Mouse (Mus musculus) megakaryocyte progenitor cell, adult 5-6 weeks (primary cell): ENCODE data around the gene Rsph3a. TPM values are rescaled to one million over a fixed set of nuclear protein-coding genes. Genes with fewer than 3 reads are reported as not detected.

Experiments
- ATAC-seq: replicated peaks from 2 replicates; pipeline ENCODE4 v1.8.0; 2016; ENCODE audit warnings: mild to moderate bottlenecking, moderate TSS enrichment, inconsistent platforms; ENCODE audit not compliant: poor library complexity
- total RNA-seq, 2 experiments: library from RNA; stranded (forward) in 1 of 2; stranded (reverse) in 1 of 2; fragments of 157-497, 149-512 nt in 1 of 2; fragments of 200-1000 nt in 1 of 2; gene quantifications; 2 replicates each; pipeline versions ENCODE4 v1.2.3 to v1.2.4; 2015 to 2017

The Rsph3a gene
- total RNA-seq, 2 experiments from 2014 or later = 31.1 to 46.8 TPM

DNA sequence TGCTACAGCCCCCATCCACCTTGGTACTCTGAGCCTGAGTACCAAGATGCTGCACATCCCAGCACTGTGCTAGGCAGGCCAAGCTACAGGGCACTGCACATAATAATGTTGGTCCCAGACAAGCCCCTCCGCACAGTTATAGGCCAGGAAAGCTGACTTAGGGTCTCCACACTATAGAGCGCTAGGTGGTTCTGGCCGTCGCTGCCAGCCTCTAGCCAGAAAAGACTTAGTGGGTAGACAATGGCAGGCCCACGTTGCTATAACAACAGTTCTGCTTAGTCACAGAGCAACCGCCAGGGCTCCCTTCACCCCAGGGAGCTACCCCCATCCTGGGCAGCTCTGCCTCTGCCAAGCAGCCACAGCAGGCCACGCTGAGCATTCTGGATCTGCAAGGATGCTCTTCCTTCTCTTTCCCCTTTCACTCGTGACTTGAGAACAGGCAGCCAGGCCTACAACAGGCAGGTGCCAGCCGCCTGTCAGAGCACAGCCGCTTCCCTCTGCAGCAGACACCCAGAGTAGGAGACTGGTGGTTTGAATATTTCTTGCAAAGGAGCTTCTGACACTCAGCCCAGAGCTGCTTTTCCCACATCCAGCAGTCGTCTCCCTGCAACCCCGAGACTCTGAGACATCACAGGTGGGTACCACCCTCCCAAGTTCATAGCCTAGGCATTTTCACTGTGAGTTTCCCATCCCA is 82.2 kb downstream of the Rsph3a start:
- ATAC-seq = peak; percentile 75

Other genes with a start within 250 kb of the Rsph3a start
- 0.12 TPM in 1 of 2 replicates, not detected in the other for gene Fndc1, start 118.3 kb upstream of the Rsph3a start, total RNA-seq (2015)
- gene Fndc1, start 118.3 kb upstream of the Rsph3a start, total RNA-seq (2017) = not detected in 2 replicates
- gene Tagap, start 19.6 kb upstream of the Rsph3a start, total RNA-seq (2015) = 24.1 and 30.4 TPM in 2 replicates
- gene Tagap, start 19.6 kb upstream of the Rsph3a start, total RNA-seq (2017) = 16.3 and 26.6 TPM in 2 replicates
- not detected in 2 replicates for gene Gm49673, start 202.2 kb downstream of the Rsph3a start, total RNA-seq (2015)
- gene Gm49673, start 202.2 kb downstream of the Rsph3a start, total RNA-seq (2017) = not detected in 2 replicates
- gene Rnaset2a, start 202.5 kb downstream of the Rsph3a start, total RNA-seq (2015) = 73.9 and 79.4 TPM in 2 replicates
- gene Rnaset2a, start 202.5 kb downstream of the Rsph3a start, total RNA-seq (2017) = 72.3 and 80.8 TPM in 2 replicates
- gene Fgfr1op, start 219.9 kb downstream of the Rsph3a start, total RNA-seq (2015) = 44.8 and 47.1 TPM in 2 replicates
- 49.2 and 57.0 TPM in 2 replicates for gene Fgfr1op, start 219.9 kb downstream of the Rsph3a start, total RNA-seq (2017)